Mouse (Mus musculus) embryonic facial prominence, embryonic 12.5 days (tissue): ENCODE results near the gene Vmn1r21. TPM values are rescaled to one million over a fixed set of nuclear protein-coding genes. Genes with fewer than 3 reads are reported as not detected.

Source experiments
- ATAC-seq: fragments of 200-750 bp; cut with Nextera tagmentation; 2 replicates; pipeline ENCODE4 v1.8.0; 2017; ENCODE audit not compliant: insufficient number of reproducible peaks, insufficient read depth, low FRiP score, low TSS enrichment
- H3K27ac ChIP-seq: fragments of 300-500 bp; sonication (generic); 2 replicates; pipeline ENCODE4 v1.5.1; 2016; ENCODE audit warnings: mild to moderate bottlenecking
- H3K27me3 ChIP-seq: fragments of 300-500 bp; sonication (generic); 2 replicates; pipeline ENCODE4 v1.6.1; 2016; ENCODE audit warnings: mild to moderate bottlenecking, moderate library complexity
- H3K36me3 ChIP-seq: fragments of 300-500 bp; sonication (generic); 2 replicates; pipeline ENCODE4 v1.6.1; 2016; ENCODE audit warnings: mild to moderate bottlenecking
- H3K4me1 ChIP-seq: fragments of 300-500 bp; sonication (generic); 2 replicates; pipeline ENCODE4 v1.6.1; 2016
- H3K4me2 ChIP-seq: fragments of 300-500 bp; sonication (generic); replicated peaks from 2 replicates; pipeline ENCODE4 v1.6.1; 2016; ENCODE audit warnings: mild to moderate bottlenecking, moderate library complexity
- H3K4me3 ChIP-seq: fragments of 300-500 bp; sonication (generic); 2 replicates; pipeline ENCODE4 v1.5.1; 2016; ENCODE audit warnings: mild to moderate bottlenecking
- H3K9ac ChIP-seq: fragments of 300-500 bp; sonication (generic); 2 replicates; pipeline ENCODE4 v1.6.1; 2016; ENCODE audit warnings: mild to moderate bottlenecking, moderate library complexity
- H3K9me3 ChIP-seq: fragments of 300-500 bp; sonication (generic); 2 replicates; pipeline ENCODE4 v1.6.1; 2016; ENCODE audit warnings: mild to moderate bottlenecking, moderate library complexity
- WGBS: fragments of 180-500 bp; shearing (Covaris S2); methylation state at CpG from one replicate; pipeline ENCODE4 v1.1.7; 2016; 5-methylcytosine and 5-hydroxymethylcytosine counted together
- polyA plus RNA-seq: library from polyadenylated mRNA; unstranded; fragments of >200 nt; fragmentation: Nextera tagmentation; extraction: Ambion mirVana; gene quantifications from 2 replicates; pipeline ENCODE4 v1.2.1, GENCODE M21; 2016

Vmn1r21 gene
- polyA plus RNA-seq, 1 experiment from 2014 or later = not detected

DNA sequence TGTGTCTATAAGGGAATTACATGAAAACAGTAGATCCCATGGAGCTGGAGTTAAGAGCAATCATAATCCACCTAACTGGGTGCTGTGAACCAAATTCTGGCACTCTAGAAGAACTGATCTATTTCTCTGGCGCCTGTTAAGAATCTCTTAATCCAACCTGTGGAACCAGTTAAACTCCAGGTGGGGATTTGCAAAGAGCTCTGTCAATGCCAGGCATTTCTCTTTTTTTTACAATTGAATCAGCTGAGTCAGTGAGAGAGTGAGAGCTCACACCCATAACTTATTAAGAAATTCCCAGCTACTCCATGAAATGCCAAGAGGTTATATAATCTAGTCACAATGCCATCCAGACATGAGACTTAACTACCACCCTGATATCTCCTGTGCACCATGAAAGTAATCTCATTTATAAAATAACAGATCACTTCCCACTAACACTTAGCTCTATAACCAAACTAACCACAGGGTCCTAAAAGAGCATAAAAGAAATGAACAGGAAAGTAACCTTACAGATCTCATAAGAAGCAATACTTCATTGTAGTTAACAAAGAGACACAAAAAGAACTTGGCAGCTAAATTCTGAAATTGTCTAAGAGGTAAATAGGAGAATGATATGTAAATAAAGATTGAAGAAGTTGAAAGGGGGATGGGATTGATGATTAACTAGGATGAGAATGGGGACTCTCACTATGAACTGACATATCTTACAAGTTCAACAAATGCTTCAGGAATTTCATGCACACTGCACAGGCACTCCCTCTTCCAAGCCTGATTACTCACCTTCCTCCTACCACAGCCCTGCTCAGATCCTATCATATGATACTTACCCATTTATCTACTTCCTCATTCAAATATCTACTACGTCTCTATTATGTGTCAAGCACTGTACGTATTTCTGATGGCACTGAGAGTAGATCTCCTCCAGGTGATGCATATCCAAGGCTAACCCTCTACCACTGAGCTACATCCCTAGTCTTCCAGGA, 38.1 kb downstream of the Vmn1r21 start:
- 84% methylated on average over 3 of the region's 3 CpGs for WGBS
- Histone ChIP-seq H3K9ac (no peak overlapping the region), H3K27ac (no peak overlapping the region), H3K27me3 (no peaks in the 10 kb centered on the region), H3K4me2 (no peak overlapping the region), H3K4me3 (no peak overlapping the region), H3K9me3 (peaks cover 5% of the 10 kb centered on the region; the same call in 1 of the 2 replicates), H3K36me3 (no peaks in the 10 kb centered on the region), H3K4me1 (no peaks in the 10 kb centered on the region)
- ATAC-seq = no peak

DNA sequence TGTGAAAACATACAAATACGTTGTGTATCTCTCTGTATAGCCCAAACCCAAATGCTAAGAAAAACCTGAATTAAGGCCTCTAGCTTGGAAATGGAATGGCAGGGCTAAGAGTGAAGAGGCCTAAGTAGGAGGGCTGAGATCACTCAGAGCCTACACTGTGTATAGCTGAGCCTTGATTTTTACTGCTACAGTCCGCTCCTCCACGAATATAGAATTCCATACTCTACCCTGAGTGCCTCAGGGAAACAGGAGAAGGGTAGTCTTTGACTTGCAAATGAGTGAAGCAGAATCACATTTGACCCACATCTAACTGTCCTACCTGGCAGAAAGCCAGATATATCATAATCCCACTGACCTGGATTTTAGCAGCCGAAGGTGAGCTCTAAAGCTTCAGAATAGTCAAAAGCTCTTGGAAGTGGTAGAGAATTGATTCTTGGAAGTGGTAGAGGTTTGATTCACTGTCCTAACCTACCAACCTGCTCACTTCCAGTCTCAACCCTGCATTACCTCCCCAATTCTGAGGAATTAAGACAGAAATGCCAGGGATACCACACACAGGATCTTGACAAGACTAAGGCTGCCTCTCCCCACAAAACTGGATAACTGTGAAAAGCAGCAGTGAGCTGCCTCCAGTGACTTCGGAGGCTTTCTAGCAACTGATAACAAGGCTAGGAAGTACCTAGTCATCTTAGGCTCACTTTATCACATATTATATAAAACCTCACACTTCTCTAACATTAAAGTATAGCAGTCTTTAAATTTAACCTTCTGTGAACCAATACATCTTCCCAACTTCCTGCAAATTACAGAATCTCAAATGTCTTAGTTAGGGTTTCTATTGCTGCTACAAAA, 44.7 kb downstream of the Vmn1r21 start:
- H3K27ac ChIP-seq = no peak overlapping the region
- no peak overlapping the region for H3K4me3 ChIP-seq
- no peaks in the 10 kb centered on the region for H3K4me1 ChIP-seq
- 77% methylated on average over 5 of the region's 5 CpGs for whole genome bisulfite sequencing
- peaks cover 5% of the 10 kb centered on the region; the same call in 1 of the 2 replicates for H3K9me3 ChIP-seq
- H3K36me3 ChIP-seq = no peaks in the 10 kb centered on the region
- no peaks in the 10 kb centered on the region for H3K27me3 ChIP-seq
- H3K9ac ChIP-seq = no peak overlapping the region
- no peak for ATAC-seq
- no peak overlapping the region for H3K4me2 ChIP-seq

DNA sequence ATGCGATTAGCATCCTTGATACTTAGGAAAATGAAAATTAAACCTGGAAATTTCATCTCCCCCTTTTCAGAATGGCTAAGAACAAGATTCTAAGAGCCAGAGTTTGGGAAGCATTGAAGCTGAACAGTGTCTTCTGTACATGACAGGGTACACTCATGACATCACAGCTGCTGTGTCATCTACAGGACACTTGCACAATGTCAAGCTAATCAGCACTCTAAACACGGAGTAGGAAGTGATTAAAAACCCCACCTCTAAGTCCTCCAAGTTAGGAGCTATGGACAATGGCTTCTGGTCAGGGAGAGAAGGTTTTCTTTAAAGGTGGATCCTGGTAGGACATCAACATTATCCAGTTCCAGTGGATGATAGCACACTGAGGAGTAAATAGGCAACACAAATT, 47.0 kb downstream of the Vmn1r21 start:
- no peak overlapping the region for H3K4me2 ChIP-seq
- no peaks in the 10 kb centered on the region for H3K4me1 ChIP-seq
- 89% methylated on average over 2 of the region's 2 CpGs for WGBS

DNA sequence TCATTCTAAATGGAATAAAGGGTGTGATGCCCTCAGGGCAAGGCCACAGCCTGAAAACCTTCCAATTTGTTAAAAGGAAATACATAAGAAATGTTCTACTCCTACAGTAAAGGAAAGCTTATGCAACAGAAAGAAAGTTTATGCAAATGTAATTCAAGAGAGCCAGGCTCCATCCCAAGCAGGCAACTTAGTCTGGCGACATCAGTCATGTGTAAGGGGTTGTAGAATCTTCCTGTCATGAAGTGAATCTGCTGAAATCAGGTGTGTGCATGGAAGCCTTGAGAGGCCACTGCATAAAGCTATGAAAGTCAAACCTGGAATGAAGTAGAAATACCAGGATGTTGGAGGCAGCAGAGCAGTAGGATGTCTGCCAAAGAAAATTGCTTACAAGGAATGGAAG, 51.2 kb downstream of the Vmn1r21 start:
- Histone ChIP-seq H3K4me2 (no peak overlapping the region), H3K4me1 (peaks cover 4% of the 10 kb centered on the region; the same call in 1 of the 2 replicates), H3K36me3 (no peaks in the 10 kb centered on the region), H3K4me3 (no peak overlapping the region), H3K9me3 (no peaks in the 10 kb centered on the region), H3K9ac (no peak overlapping the region), H3K27ac (no peak overlapping the region), H3K27me3 (no peaks in the 10 kb centered on the region)
- no peak for ATAC-seq
- 86% methylated on average over 1 of the region's 1 CpGs for WGBS

More for the DNA sequence above, 47.0 kb downstream of the Vmn1r21 start:
- Histone ChIP-seq H3K27me3 (no peaks in the 10 kb centered on the region), H3K9ac (no peak overlapping the region), H3K27ac (no peak overlapping the region), H3K4me3 (no peak overlapping the region), H3K36me3 (no peaks in the 10 kb centered on the region), H3K9me3 (no peaks in the 10 kb centered on the region)
- ATAC-seq = no peak

DNA sequence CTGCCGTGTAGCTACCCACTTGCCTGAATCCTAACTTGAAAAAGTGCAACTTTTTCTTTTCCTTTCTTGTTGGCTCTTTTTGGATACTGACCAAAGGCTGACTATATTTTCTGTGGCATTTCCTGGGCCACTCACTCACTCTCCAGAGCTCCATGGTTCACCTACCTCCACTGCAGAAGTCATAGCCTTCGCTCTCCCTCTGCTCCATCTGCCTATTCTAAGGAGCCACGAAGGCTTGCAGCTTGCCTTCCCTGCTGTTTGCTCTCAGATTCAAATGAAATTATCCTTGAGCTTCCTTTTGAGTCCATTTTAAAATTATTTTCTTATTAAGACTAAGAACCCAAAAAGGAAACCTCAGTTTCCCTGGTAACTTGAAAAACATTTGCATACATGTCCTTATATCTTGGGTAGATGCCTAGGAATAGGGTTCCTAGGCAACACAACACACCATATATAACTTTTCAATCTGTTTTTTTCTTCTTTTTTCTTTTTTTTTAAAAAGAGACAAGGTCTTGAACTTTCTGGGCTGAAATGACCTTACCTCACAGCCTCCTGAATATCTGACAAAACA, 53.2 kb downstream of the Vmn1r21 start:
- H3K4me3 ChIP-seq = no peak overlapping the region
- H3K4me1 ChIP-seq = peaks cover 4% of the 10 kb centered on the region; the same call in 1 of the 2 replicates
- no peaks in the 10 kb centered on the region for H3K27me3 ChIP-seq
- no peaks in the 10 kb centered on the region for H3K9me3 ChIP-seq
- no peak for ATAC-seq
- no peak overlapping the region for H3K4me2 ChIP-seq
- H3K9ac ChIP-seq = no peak overlapping the region
- WGBS = 90% methylated on average over 3 of the region's 3 CpGs
- H3K36me3 ChIP-seq = no peaks in the 10 kb centered on the region
- no peak overlapping the region for H3K27ac ChIP-seq

DNA sequence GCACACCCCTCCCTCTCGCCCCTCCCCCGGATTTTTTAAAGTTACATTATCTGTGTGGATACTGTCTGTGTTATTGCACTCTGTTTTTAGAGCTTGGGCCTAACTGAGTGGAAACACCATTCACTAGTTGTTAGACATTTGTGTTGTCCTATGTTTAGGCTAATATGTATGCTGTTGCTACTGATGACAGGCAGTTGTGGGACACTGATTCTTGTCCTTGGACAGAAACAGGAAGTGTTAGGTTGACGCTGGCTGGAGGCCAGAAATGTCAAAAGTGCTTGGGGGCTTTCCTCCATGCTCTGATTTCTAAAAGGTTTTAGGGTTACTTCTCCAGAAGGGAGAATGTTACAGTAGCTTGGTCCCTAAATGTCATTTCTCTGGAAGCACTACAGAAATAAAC, 54.3 kb downstream of the Vmn1r21 start:
- Histone ChIP-seq H3K4me2 (no peak overlapping the region), H3K27me3 (no peaks in the 10 kb centered on the region), H3K4me3 (no peak overlapping the region), H3K36me3 (no peaks in the 10 kb centered on the region), H3K27ac (no peak overlapping the region), H3K9ac (no peak overlapping the region), H3K9me3 (no peaks in the 10 kb centered on the region), H3K4me1 (peaks cover 4% of the 10 kb centered on the region; the same call in 1 of the 2 replicates)
- 59% methylated on average over 3 of the region's 3 CpGs for WGBS
- no peak for ATAC-seq

Other genes starting within 250 kb of the Vmn1r21 start
- 15.4 and 16.5 TPM in 2 replicates for gene Pyurf, start 158.3 kb downstream of the Vmn1r21 start, polyA plus RNA-seq
- gene Lancl2, start 147.8 kb downstream of the Vmn1r21 start, polyA plus RNA-seq = 37.7 and 39.7 TPM in 2 replicates
- gene Vopp1, start 25.2 kb downstream of the Vmn1r21 start, polyA plus RNA-seq = 71.2 and 76.2 TPM in 2 replicates
- not detected in 2 replicates for gene Vmn1r22, start 57.7 kb upstream of the Vmn1r21 start, polyA plus RNA-seq
- gene Vmn1r23, start 76.5 kb upstream of the Vmn1r21 start, polyA plus RNA-seq = not detected in 2 replicates
- not detected in 2 replicates for gene Vmn1r24, start 111.2 kb upstream of the Vmn1r21 start, polyA plus RNA-seq
- gene Vmn1r25, start 130.5 kb upstream of the Vmn1r21 start, polyA plus RNA-seq = not detected in 2 replicates
- not detected in 2 replicates for gene Vmn1r26, start 164.8 kb upstream of the Vmn1r21 start, polyA plus RNA-seq